Mouse (Mus musculus): ENCODE results near the gene Stk38. TPM values are rescaled to one million over a fixed set of nuclear protein-coding genes. Genes with fewer than 3 reads are reported as not detected.

The Stk38 gene
- polyA plus RNA-seq, 1 experiment from 2014 or later: 150 TPM

GRCm38 (mm10) chr17:29019391-29019790 is 11.6 kb upstream of the Stk38 start:
- no peaks in the 10 kb centered on the region for H3K27me3 ChIP-seq
- H3K9ac ChIP-seq: no peak overlapping the region
- H3K27ac ChIP-seq: no peak overlapping the region
- no peak overlapping the region for H3K4me2 ChIP-seq (replicated peaks)
- H3K4me3 ChIP-seq: no peak overlapping the region
- 80% methylated on average over 7 of the region's 7 CpGs for WGBS
- no peak for ATAC-seq (ENCODE audit: low FRiP score)
- peaks cover 3% of the 10 kb centered on the region; the same call in 1 of the 2 replicates for H3K4me1 ChIP-seq
- no peaks in the 10 kb centered on the region for H3K36me3 ChIP-seq
- no peaks in the 10 kb centered on the region for H3K9me3 ChIP-seq (replicated peaks)

GRCm38 (mm10) chr17:29018292-29018984 is 10.6 kb upstream of the Stk38 start:
- Histone ChIP-seq H3K4me1 (peaks cover 6% of the 10 kb centered on the region; the same call in 1 of the 2 replicates), H3K4me3 (no peak overlapping the region), H3K4me2 (replicated peaks) (no peak overlapping the region), H3K9ac (no peak overlapping the region), H3K27ac (no peak overlapping the region), H3K9me3 (replicated peaks) (no peaks in the 10 kb centered on the region), H3K27me3 (no peaks in the 10 kb centered on the region), H3K36me3 (no peaks in the 10 kb centered on the region)
- 42% methylated on average over 11 of the region's 11 CpGs for WGBS
- no peak for ATAC-seq (ENCODE audit: low FRiP score)

GRCm38 (mm10) chr17:29016705-29017104 is 8.9 kb upstream of the Stk38 start:
- H3K36me3 ChIP-seq: no peaks in the 10 kb centered on the region
- WGBS: 85% methylated on average over 4 of the region's 4 CpGs
- H3K4me2 ChIP-seq (replicated peaks): no peak overlapping the region
- 0 out of 2 replicates have a peak, but pooled peaks cover 3% of the 10 kb centered on the region for H3K4me1 ChIP-seq
- H3K9me3 ChIP-seq (replicated peaks): no peaks in the 10 kb centered on the region
- H3K27ac ChIP-seq: no peak overlapping the region
- ATAC-seq (ENCODE audit: low FRiP score): no peak
- no peaks in the 10 kb centered on the region for H3K27me3 ChIP-seq
- no peak overlapping the region for H3K9ac ChIP-seq
- H3K4me3 ChIP-seq: no peak overlapping the region

- H3K4me3 ChIP-seq: no peak overlapping the region
- no peak for ATAC-seq (ENCODE audit: low FRiP score)
- H3K27me3 ChIP-seq: no peaks in the 10 kb centered on the region
- H3K4me1 ChIP-seq: 0 out of 2 replicates have a peak, but pooled peaks cover 3% of the 10 kb centered on the region
- H3K36me3 ChIP-seq: no peaks in the 10 kb centered on the region
- WGBS: 15% methylated on average over 2 of the region's 2 CpGs
- no peak overlapping the region for H3K27ac ChIP-seq
- H3K9me3 ChIP-seq (replicated peaks): no peaks in the 10 kb centered on the region
- no peak overlapping the region for H3K9ac ChIP-seq
- no peak overlapping the region for H3K4me2 ChIP-seq (replicated peaks)
Observed at GRCm38 (mm10) chr17:29015638-29016037, 7.8 kb upstream of the Stk38 start.

- no peak for ATAC-seq (ENCODE audit: low FRiP score)
- Histone ChIP-seq H3K4me2 (replicated peaks) (no peak overlapping the region), H3K9ac (no peak overlapping the region), H3K27ac (no peak overlapping the region), H3K4me3 (no peak overlapping the region), H3K27me3 (no peaks in the 10 kb centered on the region), H3K4me1 (0 out of 2 replicates have a peak, but pooled peaks cover 3% of the 10 kb centered on the region), H3K36me3 (no peaks in the 10 kb centered on the region), H3K9me3 (replicated peaks) (no peaks in the 10 kb centered on the region)
Observed at GRCm38 (mm10) chr17:29014235-29014634, 6.4 kb upstream of the Stk38 start.

- Histone ChIP-seq H3K9ac (no peak overlapping the region), H3K4me3 (no peak overlapping the region), H3K27me3 (no peaks in the 10 kb centered on the region), H3K4me2 (replicated peaks) (no peak overlapping the region), H3K36me3 (no peaks in the 10 kb centered on the region), H3K4me1 (peaks cover 23% of the 10 kb centered on the region), H3K27ac (no peak overlapping the region), H3K9me3 (replicated peaks) (no peaks in the 10 kb centered on the region)
- ATAC-seq (ENCODE audit: low FRiP score): no peak
- WGBS: 79% methylated on average over 4 of the region's 4 CpGs
Observed at GRCm38 (mm10) chr17:29009181-29009580, 1.4 kb upstream of the Stk38 start.

GRCm38 (mm10) chr17:29008326-29008650 is 493 bp upstream of the Stk38 start:
- Histone ChIP-seq H3K4me3 (peak overlapping the region; percentile 97), H3K4me2 (replicated peaks) (peak overlapping the region; percentile 84), H3K9me3 (replicated peaks) (no peaks in the 10 kb centered on the region), H3K36me3 (no peaks in the 10 kb centered on the region), H3K9ac (peak overlapping the region; percentile 97; the same call in 1 of the 2 replicates), H3K27me3 (no peaks in the 10 kb centered on the region), H3K27ac (peak overlapping the region; percentile 96), H3K4me1 (peaks cover 24% of the 10 kb centered on the region)
- WGBS: 14% methylated on average over 8 of the region's 8 CpGs
- no peak for ATAC-seq (ENCODE audit: low FRiP score)

- peak overlapping the region; percentile 97 for H3K4me3 ChIP-seq
- WGBS: under 1% methylated on average over 19 of the region's 19 CpGs
Observed at GRCm38 (mm10) chr17:29007243-29007640, 553 bp downstream of the Stk38 start.

GRCm38 (mm10) chr17:29006812-29007211 is 983 bp downstream of the Stk38 start:
- H3K27me3 ChIP-seq: no peaks in the 10 kb centered on the region
- H3K27ac ChIP-seq: peak overlapping the region; percentile 96
- H3K4me1 ChIP-seq: peaks cover 24% of the 10 kb centered on the region
- no peaks in the 10 kb centered on the region for H3K36me3 ChIP-seq
- peak overlapping the region; percentile 97 for H3K9ac ChIP-seq
- peak overlapping the region; percentile 97 for H3K4me3 ChIP-seq
- 9% methylated on average over 7 of the region's 7 CpGs for WGBS
- no peaks in the 10 kb centered on the region for H3K9me3 ChIP-seq (replicated peaks)
- no peak for ATAC-seq (ENCODE audit: low FRiP score)
- H3K4me2 ChIP-seq (replicated peaks): peak overlapping the region; percentile 84

More at GRCm38 (mm10) chr17:29007243-29007640, 553 bp downstream of the Stk38 start:
- H3K36me3 ChIP-seq: no peaks in the 10 kb centered on the region
- H3K4me1 ChIP-seq: peaks cover 24% of the 10 kb centered on the region
- H3K27me3 ChIP-seq: no peaks in the 10 kb centered on the region
- peak overlapping the region; percentile 84 for H3K4me2 ChIP-seq (replicated peaks)
- H3K9me3 ChIP-seq (replicated peaks): no peaks in the 10 kb centered on the region
- ATAC-seq (ENCODE audit: low FRiP score): no peak; the same call in 1 of the 2 replicates
- H3K27ac ChIP-seq: peak overlapping the region; percentile 96
- H3K9ac ChIP-seq: peak overlapping the region; percentile 97

- Histone ChIP-seq H3K9ac (no peak overlapping the region), H3K36me3 (peaks cover 13% of the 10 kb centered on the region), H3K27me3 (no peaks in the 10 kb centered on the region), H3K27ac (no peak overlapping the region), H3K4me1 (peaks cover 24% of the 10 kb centered on the region), H3K4me2 (replicated peaks) (no peak overlapping the region), H3K9me3 (replicated peaks) (no peaks in the 10 kb centered on the region), H3K4me3 (no peak overlapping the region)
- no peak for ATAC-seq (ENCODE audit: low FRiP score)
- 92% methylated on average over 3 of the region's 3 CpGs for WGBS
Observed at GRCm38 (mm10) chr17:29005002-29005401, 2.8 kb downstream of the Stk38 start.

GRCm38 (mm10) chr17:29003740-29004139 is 4.1 kb downstream of the Stk38 start:
- ATAC-seq (ENCODE audit: low FRiP score): no peak
- Histone ChIP-seq H3K27me3 (no peaks in the 10 kb centered on the region), H3K9me3 (replicated peaks) (no peaks in the 10 kb centered on the region), H3K27ac (no peak overlapping the region), H3K4me3 (no peak overlapping the region), H3K36me3 (peaks cover 26% of the 10 kb centered on the region), H3K9ac (no peak overlapping the region), H3K4me2 (replicated peaks) (no peak overlapping the region), H3K4me1 (peaks cover 24% of the 10 kb centered on the region)
- WGBS: 74% methylated on average over 1 of the region's 1 CpGs

- no peak for ATAC-seq (ENCODE audit: low FRiP score)
- H3K4me3 ChIP-seq: no peak overlapping the region
- H3K4me1 ChIP-seq: peaks cover 7% of the 10 kb centered on the region
- H3K4me2 ChIP-seq (replicated peaks): no peak overlapping the region
- WGBS: 89% methylated on average over 6 of the region's 6 CpGs
- peaks cover 48% of the 10 kb centered on the region for H3K36me3 ChIP-seq
- H3K9ac ChIP-seq: no peak overlapping the region
- no peak overlapping the region for H3K27ac ChIP-seq
- no peaks in the 10 kb centered on the region for H3K9me3 ChIP-seq (replicated peaks)
- no peaks in the 10 kb centered on the region for H3K27me3 ChIP-seq
Observed at GRCm38 (mm10) chr17:29000465-29000864, 7.3 kb downstream of the Stk38 start.

GRCm38 (mm10) chr17:28994615-28995014 is 13.2 kb downstream of the Stk38 start:
- H3K4me2 ChIP-seq (replicated peaks): no peak overlapping the region
- H3K4me1 ChIP-seq: no peaks in the 10 kb centered on the region
- no peaks in the 10 kb centered on the region for H3K27me3 ChIP-seq
- H3K9me3 ChIP-seq (replicated peaks): no peaks in the 10 kb centered on the region
- WGBS: 96% methylated on average over 4 of the region's 4 CpGs
- H3K4me3 ChIP-seq: no peak overlapping the region
- no peak for ATAC-seq (ENCODE audit: low FRiP score)
- no peak overlapping the region for H3K9ac ChIP-seq
- peaks cover 59% of the 10 kb centered on the region for H3K36me3 ChIP-seq
- no peak overlapping the region for H3K27ac ChIP-seq
